Mouse (Mus musculus): Measurements from ENCODE around the gene Slc39a11.

The Slc39a11 gene

GRCm38 (mm10) chr11:113267516-113268230 lies 382.2 kb downstream of the Slc39a11 start:
- no peak for DNase-seq

GRCm38 (mm10) chr11:113266706-113267105 lies 383.2 kb downstream of the Slc39a11 start:
- no peak for DNase-seq

GRCm38 (mm10) chr11:113265567-113265966 lies 384.3 kb downstream of the Slc39a11 start:
- DNase-seq, result no peak

GRCm38 (mm10) chr11:113263971-113264370 lies 385.9 kb downstream of the Slc39a11 start:
- DNase-seq, result no peak

GRCm38 (mm10) chr11:113262062-113262461 lies 387.8 kb downstream of the Slc39a11 start:
- DNase-seq, result no peak

- no peak for DNase-seq
Measured at GRCm38 (mm10) chr11:113261421-113261820, 388.5 kb downstream of the Slc39a11 start.

- DNase-seq, result no peak
Measured at GRCm38 (mm10) chr11:113259712-113260382, 390.0 kb downstream of the Slc39a11 start.

- DNase-seq, result no peak
Measured at GRCm38 (mm10) chr11:113258016-113258415, 391.9 kb downstream of the Slc39a11 start.

GRCm38 (mm10) chr11:113254653-113255052 lies 395.2 kb downstream of the Slc39a11 start:
- no peak for DNase-seq

GRCm38 (mm10) chr11:113253169-113253568 lies 396.7 kb downstream of the Slc39a11 start:
- DNase-seq, result no peak

- DNase-seq, result no peak
Measured at GRCm38 (mm10) chr11:113251172-113251571, 398.7 kb downstream of the Slc39a11 start.

- DNase-seq, result no peak
Measured at GRCm38 (mm10) chr11:113246475-113246874, 403.4 kb downstream of the Slc39a11 start.

- DNase-seq, result no peak
Measured at GRCm38 (mm10) chr11:113245666-113246065, 404.2 kb downstream of the Slc39a11 start.

GRCm38 (mm10) chr11:113234432-113234831 lies 415.4 kb downstream of the Slc39a11 start:
- no peak for DNase-seq

GRCm38 (mm10) chr11:113232049-113232448 lies 417.8 kb downstream of the Slc39a11 start:
- no peak for DNase-seq

GRCm38 (mm10) chr11:113230410-113231132 lies 419.3 kb downstream of the Slc39a11 start:
- DNase-seq, result no peak

GRCm38 (mm10) chr11:113225748-113226147 lies 424.1 kb downstream of the Slc39a11 start:
- DNase-seq, result no peak

- no peak for DNase-seq
Measured at GRCm38 (mm10) chr11:113223756-113224323, 426.0 kb downstream of the Slc39a11 start.

GRCm38 (mm10) chr11:113221267-113222195 lies 428.3 kb downstream of the Slc39a11 start:
- no peak for DNase-seq

- DNase-seq, result no peak
Measured at GRCm38 (mm10) chr11:113220649-113221048, 429.2 kb downstream of the Slc39a11 start.

- no peak for DNase-seq
Measured at GRCm38 (mm10) chr11:113214741-113215140, 435.1 kb downstream of the Slc39a11 start.

GRCm38 (mm10) chr11:113212390-113213025 lies 437.4 kb downstream of the Slc39a11 start:
- DNase-seq, result no peak
